24 mouse cellular contexts compared by ENCODE assay signal in the genomic region with DNA sequence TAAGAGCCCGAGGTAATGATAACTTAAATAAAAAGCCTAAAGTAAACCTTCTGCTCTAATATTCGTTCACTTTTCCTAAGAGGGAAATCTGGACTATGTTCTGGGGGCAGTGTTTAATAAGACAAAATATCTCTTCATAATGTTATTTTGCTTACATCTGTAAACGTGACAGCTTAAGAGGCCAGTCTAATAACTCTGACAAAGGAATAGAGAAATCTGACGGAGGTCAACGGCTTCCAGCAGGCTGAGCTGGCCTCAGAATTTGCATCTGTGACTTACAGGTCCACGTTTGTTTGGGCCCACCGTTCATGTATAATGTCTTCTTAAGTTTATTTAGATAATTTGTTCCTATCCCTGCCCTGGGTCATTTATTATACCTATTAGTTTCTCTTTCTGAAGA.
"Had no signal": no experiment of that assay in that cellular context is flagged by ENCODE, and none has a peak within 500 bp of the region (broad histone marks: within the 10 kb centered on the region; RNA-seq: fewer than 3 reads in every experiment).

No protein-coding gene starts in this region.

- H3K27me3 ChIP-seq: heart, embryonic 13.5 days; heart, embryonic 15.5 days; hindbrain, embryonic 13.5 days; hindbrain, embryonic 15.5 days; kidney, embryonic 15.5 days; limb, embryonic 13.5 days; limb, embryonic 15.5 days had no signal

- H3K9me3 ChIP-seq: heart, embryonic 13.5 days; heart, embryonic 15.5 days; hindbrain, embryonic 13.5 days; hindbrain, embryonic 15.5 days; kidney, embryonic 15.5 days; limb, embryonic 13.5 days; limb, embryonic 15.5 days had no signal

- H3K36me3 ChIP-seq: heart, embryonic 13.5 days; heart, embryonic 15.5 days; hindbrain, embryonic 13.5 days; hindbrain, embryonic 15.5 days; kidney, embryonic 15.5 days; limb, embryonic 13.5 days; limb, embryonic 15.5 days had no signal

- H3K4me3 ChIP-seq: heart, adult 2 months; heart, embryonic 13.5 days; heart, embryonic 15.5 days; hindbrain, embryonic 13.5 days; hindbrain, embryonic 15.5 days; kidney, embryonic 15.5 days; limb, embryonic 13.5 days; limb, embryonic 15.5 days had no signal

- H3K4me2 ChIP-seq: heart, embryonic 11.5 days; heart, embryonic 13.5 days; heart, embryonic 15.5 days; hindbrain, embryonic 13.5 days; hindbrain, embryonic 15.5 days; kidney, embryonic 15.5 days; limb, embryonic 13.5 days; limb, embryonic 15.5 days had no signal

- H3K9ac ChIP-seq: heart, embryonic 13.5 days; heart, embryonic 15.5 days; hindbrain, embryonic 13.5 days; hindbrain, embryonic 15.5 days; kidney, embryonic 15.5 days; limb, embryonic 13.5 days; limb, embryonic 15.5 days had no signal

- H3K4me1 ChIP-seq: heart, embryonic 15.5 days; hindbrain, embryonic 13.5 days; hindbrain, embryonic 15.5 days; kidney, embryonic 15.5 days; limb, embryonic 13.5 days; limb, embryonic 15.5 days had no signal

- DNase-seq: gastrocnemius, postnatal 14 days; gastrocnemius, postnatal 36 days; heart, adult 11 months; heart, adult 2 months; heart, postnatal 14 days; heart, postnatal 36 days; kidney, adult 11 months; kidney, adult 2 months; kidney, adult 9 months; kidney, postnatal 14 days; kidney, postnatal 36 days; layer of hippocampus, adult 9-11 months; layer of hippocampus, postnatal 36 days; left cerebral cortex, postnatal 4 days had no signal

- ATAC-seq: hindbrain, postnatal 0 days had no signal

- H3K27ac ChIP-seq: heart, adult 2 months; heart, embryonic 13.5 days; heart, embryonic 15.5 days; hindbrain, embryonic 13.5 days; hindbrain, embryonic 15.5 days; hindbrain, postnatal 0 days; kidney, embryonic 15.5 days; kidney, postnatal 0 days; limb, embryonic 13.5 days; limb, embryonic 15.5 days had no signal
